Mouse (Mus musculus): ENCODE results near the gene Gtf2f2. TPM values are rescaled to one million over a fixed set of nuclear protein-coding genes. Genes with fewer than 3 reads are reported as not detected.
"Not testable (repeated sequence)": the region's sequence is repeated elsewhere in the genome, so short reads cannot be mapped to it uniquely, and the experiment has no call there.

The Gtf2f2 gene
- polyA plus RNA-seq, 1 experiment from 2014 or later: 35.3 TPM

DNA sequence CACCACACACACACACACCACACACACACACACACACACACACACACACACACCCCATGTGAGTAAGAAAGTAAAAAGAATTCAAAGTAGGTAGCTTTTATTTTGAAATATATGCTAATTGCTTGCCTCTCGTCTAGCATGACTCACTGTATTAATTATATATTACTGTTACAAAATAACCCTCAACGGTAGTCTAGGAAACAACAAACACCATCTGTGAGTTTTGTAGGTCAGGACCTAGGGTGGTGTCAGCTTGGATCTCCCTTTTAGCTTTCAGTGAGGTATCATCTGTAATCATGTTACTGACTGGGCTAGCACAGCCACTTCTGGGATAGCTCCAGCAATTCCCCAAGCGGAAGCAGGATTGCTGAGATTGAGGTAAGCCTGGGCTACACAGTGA lies 133.4 kb downstream of the Gtf2f2 start:
- DNase-seq: no peak
- Histone ChIP-seq H3K9ac (no peak overlapping the region), H3K9me3 (replicated peaks) (no peaks in the 10 kb centered on the region), H3K4me3 (replicated peaks) (no peak overlapping the region), H3K27ac (no peak overlapping the region), H3K36me3 (no peaks in the 10 kb centered on the region), H3K4me2 (no peak overlapping the region), H3K4me1 (replicated peaks) (no peaks in the 10 kb centered on the region), H3K27me3 (no peaks in the 10 kb centered on the region)
- no peak for ATAC-seq (ENCODE audit: low read depth)
- WGBS (ENCODE audit: insufficient replicate concordance): 69% methylated on average over 3 of the region's 3 CpGs

DNA sequence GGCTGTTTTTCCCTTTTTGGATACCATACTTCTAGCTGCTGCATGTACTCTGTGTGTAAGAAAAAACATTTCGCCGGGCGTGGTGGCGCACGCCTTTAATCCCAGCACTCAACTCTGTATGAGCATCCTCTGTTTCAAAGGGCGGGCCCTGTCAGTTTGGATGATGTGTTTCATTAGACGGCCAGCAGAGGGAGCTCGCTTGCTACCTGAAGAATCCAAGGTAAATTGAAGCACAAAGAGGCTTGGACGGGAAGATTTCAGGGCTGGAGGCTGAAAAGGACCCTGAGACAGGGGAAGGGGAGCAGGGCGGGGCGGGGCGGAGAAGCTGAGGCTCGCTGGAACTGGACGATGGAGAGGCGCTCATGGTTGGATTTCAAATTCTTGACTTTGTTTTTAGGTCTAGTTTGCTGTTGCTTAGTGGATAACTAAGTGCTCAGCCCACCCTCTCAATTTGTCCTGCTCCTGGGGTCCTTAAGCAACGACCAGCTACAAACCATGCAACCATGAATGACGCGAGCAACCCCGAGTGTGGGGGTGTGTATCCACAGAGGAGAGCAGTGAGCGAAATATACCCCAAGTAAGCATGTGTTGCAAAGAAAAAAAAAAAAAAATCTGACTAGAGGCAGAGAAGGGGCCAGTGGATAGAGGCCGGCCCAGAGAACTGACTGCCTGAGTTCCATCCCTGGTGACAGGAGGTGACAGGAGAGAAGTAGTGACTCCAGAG lies 134.2 kb downstream of the Gtf2f2 start:
- no peak for ATAC-seq (ENCODE audit: low read depth)
- Histone ChIP-seq H3K4me3 (replicated peaks) (no peak overlapping the region), H3K27ac (no peak overlapping the region), H3K4me2 (no peak overlapping the region), H3K9me3 (replicated peaks) (no peaks in the 10 kb centered on the region), H3K27me3 (no peaks in the 10 kb centered on the region), H3K4me1 (replicated peaks) (no peaks in the 10 kb centered on the region), H3K9ac (no peak overlapping the region), H3K36me3 (no peaks in the 10 kb centered on the region)
- WGBS (ENCODE audit: insufficient replicate concordance): 19% methylated on average over 21 of the region's 21 CpGs
- DNase-seq: peak; percentile 45

DNA sequence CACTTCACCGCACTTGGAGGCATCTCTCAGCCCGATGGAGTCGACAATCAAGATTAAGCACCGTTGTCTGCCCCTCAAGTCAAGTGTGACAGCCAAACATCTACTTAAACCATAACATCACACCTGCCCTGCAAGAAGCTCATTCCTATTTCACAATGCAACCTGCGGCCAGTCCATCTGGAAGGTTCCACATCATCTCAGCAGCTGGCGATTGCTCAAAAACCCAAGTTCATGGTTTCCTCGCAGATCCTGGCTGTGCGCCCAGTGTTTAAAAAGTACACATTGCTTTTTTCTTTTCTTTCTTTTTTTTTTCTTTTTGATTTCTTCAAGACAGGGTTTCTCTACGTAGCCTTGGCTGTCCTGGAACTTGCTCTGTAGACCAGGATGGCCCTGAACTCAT lies 137.1 kb downstream of the Gtf2f2 start:
- no peaks in the 10 kb centered on the region for H3K27me3 ChIP-seq
- no peak overlapping the region for H3K4me3 ChIP-seq (replicated peaks)
- no peaks in the 10 kb centered on the region for H3K9me3 ChIP-seq (replicated peaks)
- H3K36me3 ChIP-seq: no peaks in the 10 kb centered on the region
- no peak overlapping the region for H3K9ac ChIP-seq
- H3K27ac ChIP-seq: no peak overlapping the region
- no peak for DNase-seq
- 82% methylated on average over 9 of the region's 9 CpGs for WGBS (ENCODE audit: insufficient replicate concordance)
- H3K4me1 ChIP-seq (replicated peaks): no peaks in the 10 kb centered on the region
- no peak overlapping the region for H3K4me2 ChIP-seq
- ATAC-seq (ENCODE audit: low read depth): no peak

DNA sequence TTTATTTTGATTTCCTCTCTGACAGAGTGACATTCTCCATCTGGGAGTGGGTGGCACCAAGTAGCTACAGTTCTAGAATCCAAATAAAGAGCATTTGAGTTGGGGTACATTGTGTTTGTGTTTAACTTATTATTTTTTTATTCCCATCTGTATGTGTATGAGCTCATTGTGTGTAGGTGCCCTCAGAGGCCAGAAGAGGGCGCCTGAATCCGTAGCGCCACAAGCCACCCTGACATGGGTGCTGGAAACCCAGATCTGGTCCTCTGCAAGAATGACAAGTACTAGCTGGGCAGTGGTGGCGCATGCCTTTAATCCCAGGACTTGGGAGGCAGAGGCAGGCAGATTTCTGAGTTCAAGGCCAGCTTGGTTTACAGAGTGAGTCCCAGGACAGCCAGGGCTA lies 138.9 kb downstream of the Gtf2f2 start:
- no peak overlapping the region for H3K9ac ChIP-seq
- no peaks in the 10 kb centered on the region for H3K27me3 ChIP-seq
- no peak overlapping the region for H3K4me3 ChIP-seq (replicated peaks)
- H3K27ac ChIP-seq: no peak overlapping the region
- no peaks in the 10 kb centered on the region for H3K36me3 ChIP-seq
- H3K4me1 ChIP-seq (replicated peaks): no peaks in the 10 kb centered on the region
- no peak overlapping the region for H3K4me2 ChIP-seq
- ATAC-seq (ENCODE audit: low read depth) (no peak), DNase-seq (no peak)
- whole genome bisulfite sequencing (ENCODE audit: insufficient replicate concordance): 76% methylated on average over 4 of the region's 4 CpGs
- no peaks in the 10 kb centered on the region for H3K9me3 ChIP-seq (replicated peaks)

DNA sequence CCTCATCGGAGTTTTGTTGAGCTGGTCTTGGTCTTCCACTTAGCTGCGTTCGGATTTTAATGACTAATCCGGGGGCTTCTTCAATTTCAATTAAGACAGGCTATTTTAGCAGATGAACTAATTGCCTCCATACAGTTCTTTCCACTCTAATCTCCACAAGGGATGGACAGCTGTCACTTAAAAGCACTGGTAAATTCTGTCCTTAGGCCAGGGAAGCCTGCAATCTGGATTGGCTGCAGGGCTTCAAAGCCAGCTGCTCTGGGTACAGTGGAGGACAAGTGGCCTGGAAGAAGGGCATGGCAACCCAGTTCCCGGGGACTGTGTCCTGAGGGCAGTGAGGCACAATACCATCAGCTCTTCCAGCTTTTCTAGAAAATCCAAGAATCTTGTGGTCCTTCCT lies 139.6 kb downstream of the Gtf2f2 start:
- Histone ChIP-seq H3K4me3 (replicated peaks) (no peak overlapping the region), H3K9me3 (replicated peaks) (no peaks in the 10 kb centered on the region), H3K4me1 (replicated peaks) (no peaks in the 10 kb centered on the region), H3K4me2 (no peak overlapping the region), H3K27ac (no peak overlapping the region), H3K27me3 (no peaks in the 10 kb centered on the region), H3K36me3 (no peaks in the 10 kb centered on the region), H3K9ac (no peak overlapping the region)
- WGBS (ENCODE audit: insufficient replicate concordance): 17% methylated on average over 4 of the region's 5 CpGs
- no peak for ATAC-seq (ENCODE audit: low read depth)
- no peak for DNase-seq

DNA sequence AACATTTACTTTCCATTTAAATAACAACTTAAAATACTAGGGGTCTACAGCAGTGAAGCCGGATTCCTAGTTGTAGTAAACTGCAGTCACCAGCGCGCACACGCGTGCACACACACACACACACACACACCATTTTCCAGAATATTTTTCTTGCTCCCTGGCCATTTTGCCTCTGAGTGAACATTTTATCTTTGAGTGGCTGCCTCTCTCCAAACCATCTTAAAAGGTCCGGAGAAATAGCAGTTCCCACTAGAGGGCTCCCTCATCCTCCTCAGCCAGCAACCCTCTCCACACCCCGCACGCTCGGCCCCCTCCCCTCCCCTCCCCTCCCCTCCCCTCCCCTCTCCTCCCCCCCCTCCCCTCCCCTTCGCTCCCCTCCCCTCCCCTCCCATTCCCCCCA lies 140.0 kb downstream of the Gtf2f2 start:
- ATAC-seq (ENCODE audit: low read depth) (no peak), DNase-seq (no peak)
- Histone ChIP-seq H3K27ac (no peak overlapping the region), H3K36me3 (no peaks in the 10 kb centered on the region), H3K4me2 (no peak overlapping the region), H3K27me3 (no peaks in the 10 kb centered on the region), H3K9ac (no peak overlapping the region), H3K4me1 (replicated peaks) (no peaks in the 10 kb centered on the region), H3K4me3 (replicated peaks) (no peak overlapping the region), H3K9me3 (replicated peaks) (no peaks in the 10 kb centered on the region)
- 28% methylated on average over 8 of the region's 10 CpGs for WGBS (ENCODE audit: insufficient replicate concordance)

DNA sequence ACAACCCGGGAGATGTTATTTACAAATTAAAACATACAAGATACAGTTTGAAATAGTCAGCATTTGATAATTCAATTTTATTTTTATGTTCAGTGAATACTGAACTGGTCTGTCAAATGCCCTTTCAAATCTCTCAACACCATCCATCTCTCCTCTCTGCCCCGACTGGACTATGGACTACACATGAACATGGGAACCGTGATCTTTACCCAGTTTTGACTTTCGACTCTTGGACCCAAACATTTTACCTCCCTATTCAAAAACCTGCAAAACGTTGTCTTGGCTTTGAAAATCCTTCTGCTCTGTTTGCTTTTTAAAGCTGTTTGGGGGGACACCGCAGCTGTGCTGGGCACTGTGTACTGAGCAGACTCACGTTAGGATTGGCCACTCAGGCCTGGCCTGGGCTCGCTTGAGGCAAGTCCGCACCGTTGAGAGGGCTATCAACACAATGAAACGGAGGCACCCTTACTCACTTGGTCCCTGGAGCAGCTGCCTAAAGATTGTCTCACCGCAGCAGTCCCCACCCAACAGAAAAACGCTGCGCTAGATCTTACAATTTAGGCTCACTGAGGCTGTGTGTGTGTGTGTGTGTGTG lies 140.8 kb downstream of the Gtf2f2 start:
- no peaks in the 10 kb centered on the region for H3K27me3 ChIP-seq
- no peak overlapping the region for H3K4me3 ChIP-seq (replicated peaks)
- H3K4me1 ChIP-seq (replicated peaks): no peaks in the 10 kb centered on the region
- H3K9ac ChIP-seq: no peak overlapping the region
- DNase-seq (no peak), ATAC-seq (ENCODE audit: low read depth) (peak; percentile 45; the same call in 1 of the 2 replicates)
- H3K27ac ChIP-seq: no peak overlapping the region
- no peak overlapping the region for H3K4me2 ChIP-seq
- H3K9me3 ChIP-seq (replicated peaks): no peaks in the 10 kb centered on the region
- WGBS (ENCODE audit: insufficient replicate concordance): 70% methylated on average over 14 of the region's 14 CpGs
- H3K36me3 ChIP-seq: no peaks in the 10 kb centered on the region

DNA sequence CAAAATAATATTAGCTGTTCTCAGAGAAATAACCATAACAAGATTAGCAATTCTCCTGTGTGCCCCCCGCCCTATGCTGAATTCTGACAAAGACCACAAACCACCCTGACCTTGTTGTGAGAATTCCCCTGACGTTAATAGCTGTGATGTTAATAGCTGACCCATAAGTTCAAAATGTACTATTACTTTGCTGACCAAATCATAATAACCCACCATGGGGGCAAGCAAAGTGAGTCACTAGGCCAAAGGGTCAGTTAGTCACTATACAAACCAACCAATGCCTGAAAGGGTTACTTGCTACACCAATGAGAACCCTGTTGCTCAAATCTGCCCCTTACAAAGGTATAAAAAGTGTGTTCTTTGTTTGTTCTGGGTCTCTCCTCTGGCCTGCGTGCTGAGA lies 142.6 kb downstream of the Gtf2f2 start:
- DNase-seq; H3K36me3 ChIP-seq; H3K9me3 ChIP-seq (replicated peaks); H3K4me2 ChIP-seq; H3K27me3 ChIP-seq; H3K4me1 ChIP-seq (replicated peaks); H3K27ac ChIP-seq; ATAC-seq (ENCODE audit: low read depth); H3K4me3 ChIP-seq (replicated peaks); H3K9ac ChIP-seq: not testable (repeated sequence)
- 57% methylated on average over 3 of the region's 3 CpGs for WGBS (ENCODE audit: insufficient replicate concordance)

- H3K27me3 ChIP-seq: no peaks in the 10 kb centered on the region
- WGBS (ENCODE audit: insufficient replicate concordance): 65% methylated on average over 9 of the region's 9 CpGs
- no peaks in the 10 kb centered on the region for H3K9me3 ChIP-seq (replicated peaks)
- ATAC-seq (ENCODE audit: low read depth) (no peak), DNase-seq (no peak)
- no peak overlapping the region for H3K4me3 ChIP-seq (replicated peaks)
- no peak overlapping the region for H3K9ac ChIP-seq
- H3K36me3 ChIP-seq: no peaks in the 10 kb centered on the region
- no peak overlapping the region for H3K27ac ChIP-seq
- H3K4me2 ChIP-seq: no peak overlapping the region
- H3K4me1 ChIP-seq (replicated peaks): peaks cover 4% of the 10 kb centered on the region; the same call in 1 of the 2 replicates
Observed at GRCm38 (mm10) chr14:75866706-75867333, 143.8 kb downstream of the Gtf2f2 start.

- Histone ChIP-seq H3K9me3 (replicated peaks) (no peaks in the 10 kb centered on the region), H3K27ac (no peak overlapping the region), H3K4me1 (replicated peaks) (peaks cover 8% of the 10 kb centered on the region), H3K4me2 (no peak overlapping the region), H3K4me3 (replicated peaks) (no peak overlapping the region), H3K36me3 (no peaks in the 10 kb centered on the region), H3K9ac (no peak overlapping the region), H3K27me3 (no peaks in the 10 kb centered on the region)
- DNase-seq (no peak), ATAC-seq (ENCODE audit: low read depth) (peak; percentile 43; the same call in 1 of the 2 replicates)
- 36% methylated on average over 7 of the region's 7 CpGs for WGBS (ENCODE audit: insufficient replicate concordance)
Observed at GRCm38 (mm10) chr14:75863549-75864409, 146.9 kb downstream of the Gtf2f2 start.

DNA sequence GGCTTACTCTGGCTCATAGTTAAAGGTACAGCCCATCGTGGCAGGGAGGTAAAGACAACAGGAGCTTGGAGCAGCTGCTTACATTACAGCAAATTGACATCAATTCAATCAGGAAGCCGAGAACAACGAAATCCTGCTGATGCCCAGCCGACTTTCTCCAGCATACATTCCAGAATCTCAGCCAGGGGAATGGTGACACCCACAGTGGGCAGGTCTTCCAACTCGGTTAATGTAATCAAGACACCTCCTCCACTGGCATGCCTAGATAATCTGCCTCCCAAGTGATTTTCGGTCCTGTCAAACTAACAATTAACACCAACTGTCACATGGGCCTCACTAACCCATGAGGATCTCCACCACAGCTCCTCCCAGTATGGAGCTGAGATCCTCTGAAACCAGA lies 148.0 kb downstream of the Gtf2f2 start:
- Histone ChIP-seq H3K27me3 (no peaks in the 10 kb centered on the region), H3K9me3 (replicated peaks) (no peaks in the 10 kb centered on the region), H3K27ac (no peak overlapping the region), H3K4me2 (no peak overlapping the region), H3K4me1 (replicated peaks) (peaks cover 8% of the 10 kb centered on the region), H3K36me3 (no peaks in the 10 kb centered on the region), H3K9ac (no peak overlapping the region), H3K4me3 (replicated peaks) (no peak overlapping the region)
- ATAC-seq (ENCODE audit: low read depth): no peak
- DNase-seq: no peak
- WGBS (ENCODE audit: insufficient replicate concordance): 73% methylated on average over 6 of the region's 6 CpGs

Data from liver, embryonic 13.5 days (tissue).